Mouse (Mus musculus) left cerebral cortex, adult 9 months (tissue): ENCODE data around the gene Ccdc159.

Experiments
- DNase-seq, 2 experiments: peaks; one replicate each; pipeline ENCODE4 v3.0.0; 2022; ENCODE audit warnings: low spot score in 2 of 2

Gene Ccdc159

GRCm38 (mm10) chr9:21934021-21934420 lies 6.8 kb downstream of the Ccdc159 start:
- no peak for DNase-seq

- no peak for DNase-seq
These were observed 8.3 kb downstream of the Ccdc159 start for GRCm38 (mm10) chr9:21935466-21936131.

GRCm38 (mm10) chr9:21936692-21937570 lies 9.7 kb downstream of the Ccdc159 start, which contains the start of gene Plppr2:
Gene Plppr2 (plus strand): TSS chr9:21937033.
- DNase-seq = peak; percentile 94 to 98

GRCm38 (mm10) chr9:21937711-21938175 lies 10.5 kb downstream of the Ccdc159 start:
- no peak for DNase-seq

- no peak for DNase-seq
These were observed 11.1 kb downstream of the Ccdc159 start for GRCm38 (mm10) chr9:21938234-21938855.

- DNase-seq = no peak
These were observed 15.8 kb downstream of the Ccdc159 start for GRCm38 (mm10) chr9:21943046-21943445.

- DNase-seq = no peak
These were observed 16.4 kb downstream of the Ccdc159 start for GRCm38 (mm10) chr9:21943638-21944037.

GRCm38 (mm10) chr9:21944267-21944666 lies 17.0 kb downstream of the Ccdc159 start:
- no peak for DNase-seq

- DNase-seq = no peak
These were observed 20.4 kb downstream of the Ccdc159 start for GRCm38 (mm10) chr9:21947540-21948130.

- no peak for DNase-seq
These were observed 20.9 kb downstream of the Ccdc159 start for GRCm38 (mm10) chr9:21948146-21948545.

- DNase-seq = peak in 1 of 2 experiments; percentile 55
These were observed 21.5 kb downstream of the Ccdc159 start for GRCm38 (mm10) chr9:21948790-21949189.

- no peak for DNase-seq
These were observed 23.1 kb downstream of the Ccdc159 start for GRCm38 (mm10) chr9:21950322-21950721.

GRCm38 (mm10) chr9:21951977-21952376 lies 24.7 kb downstream of the Ccdc159 start:
- DNase-seq = no peak

- peak; percentile 72 to 75 for DNase-seq
These were observed 26.3 kb downstream of the Ccdc159 start for GRCm38 (mm10) chr9:21953600-21953999.

GRCm38 (mm10) chr9:21954635-21955034 lies 27.4 kb downstream of the Ccdc159 start:
- no peak for DNase-seq

- no peak for DNase-seq
These were observed 27.9 kb downstream of the Ccdc159 start for GRCm38 (mm10) chr9:21955225-21955569.

- peak; percentile 98 to 100 for DNase-seq
These were observed 28.5 kb downstream of the Ccdc159 start, which contains the start of gene Swsap1 for GRCm38 (mm10) chr9:21955570-21956281. Gene Swsap1 (plus strand): TSS chr9:21955755.

- no peak for DNase-seq
These were observed 31.1 kb downstream of the Ccdc159 start for GRCm38 (mm10) chr9:21958372-21958771.

- no peak for DNase-seq
These were observed 32.0 kb downstream of the Ccdc159 start for GRCm38 (mm10) chr9:21959244-21959643.

GRCm38 (mm10) chr9:21960135-21960534 lies 32.9 kb downstream of the Ccdc159 start:
- no peak for DNase-seq

- no peak for DNase-seq
These were observed 33.4 kb downstream of the Ccdc159 start for GRCm38 (mm10) chr9:21960558-21961208.
